Mouse (Mus musculus): Measurements from ENCODE around the gene Nfib.

Nfib gene

GRCm38 (mm10) chr4:82399406-82400380 lies 305.9 kb downstream of the Nfib start:
- TF ChIP-seq GATA4 (IDR thresholded peaks at IDR 0.05; ENCODE audit: insufficient replicate concordance, low read length): no peak

GRCm38 (mm10) chr4:82398282-82398681 lies 307.3 kb downstream of the Nfib start:
- TF ChIP-seq GATA4 (IDR thresholded peaks at IDR 0.05; ENCODE audit: insufficient replicate concordance, low read length): no peak

GRCm38 (mm10) chr4:82396805-82397204 lies 308.7 kb downstream of the Nfib start:
- TF ChIP-seq GATA4 (IDR thresholded peaks at IDR 0.05; ENCODE audit: insufficient replicate concordance, low read length): no peak

DNA sequence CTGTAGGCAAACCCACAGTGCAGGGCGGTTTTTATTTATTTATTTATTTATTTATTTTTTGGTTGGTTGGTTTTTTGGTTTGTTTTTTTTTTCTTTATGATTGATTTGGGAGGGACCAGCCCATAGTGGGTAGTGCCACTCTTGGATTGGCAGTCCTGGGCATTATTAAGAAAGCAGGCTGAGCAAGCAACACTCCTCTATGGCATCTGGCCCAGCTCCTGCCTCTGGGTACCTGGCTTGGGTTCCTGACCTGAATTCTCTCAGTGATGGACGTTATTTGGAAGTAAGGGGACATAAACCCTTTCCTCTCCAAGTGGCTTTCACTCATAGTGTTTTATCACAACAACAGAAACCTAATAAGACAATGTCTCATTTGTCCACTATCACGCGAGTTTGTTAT lies 309.5 kb downstream of the Nfib start:
- no peak for TF ChIP-seq GATA4 (IDR thresholded peaks at IDR 0.05; ENCODE audit: insufficient replicate concordance, low read length)

- 0 out of 2 replicates have a peak, but pooled peaks have one; percentile 47 for TF ChIP-seq GATA4 (IDR thresholded peaks at IDR 0.05; ENCODE audit: insufficient replicate concordance, low read length)
Measured at GRCm38 (mm10) chr4:82394346-82394745, 311.2 kb downstream of the Nfib start.

DNA sequence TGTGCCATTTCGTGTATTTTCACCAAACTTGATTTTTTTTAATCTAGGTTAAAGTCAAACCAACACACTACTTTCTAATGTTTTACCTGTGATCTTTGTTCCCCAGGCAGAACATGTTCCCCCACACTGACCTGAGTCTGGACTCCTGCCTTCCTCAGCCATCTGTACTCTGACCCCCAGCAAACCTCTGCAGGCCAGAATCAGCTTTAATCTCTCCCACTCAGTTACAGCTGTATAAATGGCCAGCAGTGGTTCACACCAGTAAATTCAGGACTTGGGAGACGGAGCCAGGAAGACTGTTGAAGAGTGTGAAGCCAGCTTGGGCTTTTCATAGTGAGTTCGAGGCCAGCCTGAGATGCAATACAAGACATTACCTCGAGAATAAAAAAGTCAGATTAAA lies 312.5 kb downstream of the Nfib start:
- peak; percentile 58; the same call in 1 of the 2 replicates for TF ChIP-seq GATA4 (IDR thresholded peaks at IDR 0.05; ENCODE audit: insufficient replicate concordance, low read length)

DNA sequence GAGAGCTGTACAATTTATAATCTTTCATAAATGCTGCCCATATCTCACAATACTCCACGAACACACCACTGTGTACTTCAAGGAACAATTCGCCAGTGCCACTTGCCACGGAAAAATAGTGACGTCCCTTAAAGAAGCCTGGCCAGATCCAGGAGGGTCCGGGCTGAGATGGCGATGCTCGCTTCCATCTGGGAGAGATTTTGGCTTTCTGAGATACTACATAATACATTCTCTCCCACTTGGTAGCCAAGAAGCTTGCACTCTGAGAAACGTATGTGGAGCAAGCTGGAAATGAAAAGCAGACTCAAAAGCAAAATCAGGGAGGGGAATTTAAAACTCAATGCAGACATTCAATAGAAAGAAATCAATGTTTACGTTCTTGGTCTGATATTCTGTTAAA lies 313.1 kb downstream of the Nfib start:
- no peak for TF ChIP-seq GATA4 (IDR thresholded peaks at IDR 0.05; ENCODE audit: insufficient replicate concordance, low read length)

DNA sequence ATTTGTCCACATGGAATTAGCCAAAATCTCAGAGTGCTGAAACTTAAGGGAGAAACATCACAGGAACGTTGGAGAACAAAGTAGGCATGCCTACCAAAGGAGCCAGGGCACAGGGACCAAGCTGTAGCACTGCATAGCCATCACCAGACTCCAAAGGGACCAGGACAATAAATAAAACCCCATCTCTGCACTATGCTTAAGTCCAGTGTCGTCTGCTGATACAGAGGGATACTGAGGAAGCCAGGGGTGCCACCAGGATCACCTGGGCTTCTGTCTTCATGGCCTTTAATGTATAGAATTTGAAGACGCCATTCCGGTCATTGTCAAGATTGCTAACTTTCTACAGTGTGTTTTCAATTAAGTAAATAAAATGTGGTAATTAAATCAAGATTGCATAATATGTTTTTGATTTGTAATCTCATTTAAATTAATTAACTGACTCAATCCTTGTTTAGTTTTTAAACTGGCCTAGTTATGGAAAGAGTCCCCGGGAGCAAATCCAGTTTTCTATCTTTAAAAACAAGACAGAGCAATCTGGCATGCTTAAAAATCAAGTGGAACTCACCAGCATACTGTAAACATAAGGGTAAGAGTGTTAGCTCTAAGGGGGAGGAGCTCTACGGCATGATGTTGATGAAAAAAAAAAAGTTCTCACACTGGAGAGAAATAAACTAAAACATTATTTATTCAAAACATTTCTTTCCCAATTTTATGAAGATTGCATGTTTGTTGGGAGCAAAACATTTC lies 313.7 kb downstream of the Nfib start:
- TF ChIP-seq GATA4 (IDR thresholded peaks at IDR 0.05; ENCODE audit: insufficient replicate concordance, low read length): no peak

GRCm38 (mm10) chr4:82390545-82390944 lies 315.0 kb downstream of the Nfib start:
- TF ChIP-seq GATA4 (IDR thresholded peaks at IDR 0.05; ENCODE audit: insufficient replicate concordance, low read length): no peak

DNA sequence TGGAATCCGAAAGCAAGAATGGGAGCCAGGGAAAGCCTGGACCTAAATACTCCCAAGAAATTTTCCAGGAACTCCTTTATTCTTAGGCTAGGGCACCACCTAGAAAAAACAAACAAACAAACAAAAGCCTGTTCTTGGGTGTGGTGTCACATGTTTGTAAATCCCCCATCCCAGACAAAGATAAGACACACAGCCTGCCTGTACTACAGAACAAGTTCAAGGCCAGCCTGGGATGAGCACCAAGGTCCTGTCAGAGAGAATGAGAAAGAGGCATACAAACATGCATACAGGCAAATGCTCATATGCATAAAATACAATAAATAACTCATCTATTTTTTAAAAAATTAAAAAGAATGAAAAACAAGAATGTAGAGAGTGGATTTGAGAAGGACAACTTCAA lies 315.7 kb downstream of the Nfib start:
- TF ChIP-seq GATA4 (IDR thresholded peaks at IDR 0.05; ENCODE audit: insufficient replicate concordance, low read length): no peak

DNA sequence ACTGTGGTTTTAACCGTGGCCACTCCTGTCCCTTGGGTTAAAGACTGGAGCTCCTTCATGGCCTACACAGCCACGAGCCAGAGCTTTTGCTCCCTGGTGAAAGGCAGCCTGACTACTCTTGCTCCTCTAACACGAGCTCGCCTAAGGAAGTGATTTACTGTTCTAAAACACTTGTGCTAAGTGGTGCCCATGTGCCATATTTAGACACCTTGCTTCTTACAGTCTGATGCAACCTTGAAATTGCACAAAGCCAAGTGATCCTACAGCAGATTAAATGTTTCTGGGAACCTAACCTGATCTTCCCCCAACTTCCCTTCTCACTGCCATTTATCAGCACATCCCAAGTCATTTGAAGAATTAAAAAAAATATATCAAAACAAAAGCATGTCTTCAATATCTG lies 317.9 kb downstream of the Nfib start:
- no peak for TF ChIP-seq GATA4 (IDR thresholded peaks at IDR 0.05; ENCODE audit: insufficient replicate concordance, low read length)

GRCm38 (mm10) chr4:82386222-82386993 lies 319.1 kb downstream of the Nfib start:
- TF ChIP-seq GATA4 (IDR thresholded peaks at IDR 0.05; ENCODE audit: insufficient replicate concordance, low read length): no peak

- TF ChIP-seq GATA4 (IDR thresholded peaks at IDR 0.05; ENCODE audit: insufficient replicate concordance, low read length): peak; percentile 65; the same call in 1 of the 2 replicates
Measured at GRCm38 (mm10) chr4:82385638-82386037, 319.9 kb downstream of the Nfib start.

GRCm38 (mm10) chr4:82383991-82384731 lies 321.4 kb downstream of the Nfib start:
- TF ChIP-seq GATA4 (IDR thresholded peaks at IDR 0.05; ENCODE audit: insufficient replicate concordance, low read length): 0 out of 2 replicates have a peak, but pooled peaks have one; percentile 4
